In the genomic region with DNA sequence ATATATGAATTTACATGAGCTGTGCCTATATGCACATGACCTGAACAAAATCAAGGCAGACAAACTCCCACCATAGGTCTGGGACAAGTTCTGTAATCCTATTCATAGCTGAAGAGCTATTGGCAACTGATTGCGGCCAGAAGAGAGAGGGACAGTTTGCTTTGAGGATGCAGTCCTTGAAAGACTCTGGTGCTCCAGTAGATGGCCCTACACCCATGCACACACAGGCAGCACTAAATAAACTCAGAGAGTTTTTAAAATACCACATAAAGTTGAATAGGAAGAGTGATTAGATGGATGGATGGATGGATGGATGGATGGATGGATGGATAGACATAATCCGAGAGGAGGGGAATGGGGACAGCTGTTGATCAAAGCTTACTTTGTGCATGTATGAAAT, we compare ENCODE assay signal across 10 mouse cellular contexts.
A peak's percentile ranks its signal among the peaks of the same experiment; 100 is the strongest.
DNase-seq lines count a peak whose midpoint lies in the region; TF ChIP-seq lines count a peak whose summit lies in the region.
"Had no signal": no experiment of that assay in that cellular context is flagged by ENCODE, and none has a peak within 500 bp of the region (broad histone marks: within the 10 kb centered on the region; RNA-seq: fewer than 3 reads in every experiment).

No protein-coding gene starts in this region.

- H3K27me3 ChIP-seq in kidney, adult 2 months (replicated peaks; ENCODE audit: control insufficient read depth, insufficient read depth, low read length) = no peaks in the 10 kb centered on the region

- no peak overlapping the region for H3K27ac ChIP-seq in kidney, adult 2 months (ENCODE audit: insufficient read depth, low read depth, low read length)

- WGBS in kidney, adult 2 months = 77% methylated on average over 2 of the region's 2 CpGs

- DNase-seq in cerebellum, postnatal 10 days = peak; percentile 23 to 35
- no peak for DNase-seq in cerebellum, postnatal 4 days (ENCODE audit: low spot score in 2 of 2)
- no peak for DNase-seq in kidney, adult 2 months
- DNase-seq in kidney, adult 18-20 months = no peak
- peak; percentile 10 for DNase-seq in 3134 (ENCODE audit: extremely low read depth, insufficient read length, low spot score)
- peak; percentile 15 to 42 for DNase-seq in layer of hippocampus, postnatal 14 days (ENCODE audit: low spot score in 2 of 2)
- DNase-seq in urinary bladder, postnatal 10 days (ENCODE audit: low spot score) = no peak
- no peak for DNase-seq in adrenal gland, adult 18-20 months (ENCODE audit: low spot score in 2 of 2)
- DNase-seq: cerebellum, adult 11 months had no signal

- H3K4me1 ChIP-seq in kidney, adult 2 months (ENCODE audit: control insufficient read depth, insufficient read depth, low read length) = no peaks in the 10 kb centered on the region

- peak; percentile 41 for TF ChIP-seq CTCF in kidney, adult 2 months (conservative IDR thresholded peaks at IDR 0.05; ENCODE audit: insufficient read depth, insufficient read length, low read depth, low read length)

- H3K36me3 ChIP-seq in kidney, adult 2 months (ENCODE audit: control insufficient read depth, insufficient read depth, low read length) = no peaks in the 10 kb centered on the region

- no peak for TF ChIP-seq POLR2A in kidney, adult 2 months (IDR thresholded peaks at IDR 0.05; ENCODE audit: low read depth, low read length)

- H3K4me3 ChIP-seq in kidney, adult 2 months (ENCODE audit: insufficient read depth, low read depth, low read length) = no peak overlapping the region
- H3K4me3 ChIP-seq: erythroblast, embryonic 14.5 days had no signal

Comparison
In these comparisons a context has a peak if more than half of its experiments do, and no peak if none do; other contexts are left out.
1. DNase-seq: peak in cerebellum, postnatal 10 days (2 of 2), 3134 (single experiment) and layer of hippocampus, postnatal 14 days (2 of 2); none in cerebellum, postnatal 4 days (0 of 2), kidney, adult 2 months (single experiment), kidney, adult 18-20 months (single experiment), urinary bladder, postnatal 10 days (single experiment) and adrenal gland, adult 18-20 months (0 of 2).